Mouse (Mus musculus) lung, embryonic 16.5 days (tissue): ENCODE measurements at regions not wholly inside any gene's neighbourhood (a gene's known extent, or its start where the extent isn't known, plus 50 kb on each side); places are given as distances from the start of the nearest gene placed in this dataset.

ENCODE experiments used
- ATAC-seq: fragments of 200-750 bp; cut with Nextera tagmentation; 2 replicates; pipeline ENCODE4 v1.8.0; 2017; ENCODE audit warnings: low read depth, mild to moderate bottlenecking, moderate library complexity
- H3K27ac ChIP-seq: fragments of 300-500 bp; sonication (generic); 2 replicates; pipeline ENCODE4 v1.5.1; 2014; ENCODE audit warnings: mild to moderate bottlenecking, control low read depth, low read length
- H3K27me3 ChIP-seq: fragments of 300-500 bp; sonication (generic); 2 replicates; pipeline ENCODE4 v1.6.1; 2014; ENCODE audit warnings: low read depth, low read length, mixed read lengths; ENCODE audit not compliant: control insufficient read depth, insufficient read depth
- H3K36me3 ChIP-seq: fragments of 300-500 bp; sonication (generic); 2 replicates; pipeline ENCODE4 v1.6.1; 2014; ENCODE audit warnings: low read length; ENCODE audit not compliant: control insufficient read depth, insufficient read depth
- H3K4me1 ChIP-seq: fragments of 300-500 bp; sonication (generic); replicated peaks from 2 replicates; pipeline ENCODE4 v1.6.1; 2014; ENCODE audit warnings: low read length, mixed read lengths; ENCODE audit not compliant: control insufficient read depth, insufficient read depth
- H3K4me2 ChIP-seq: fragments of 300-500 bp; sonication (generic); 2 replicates; pipeline ENCODE4 v1.6.1; 2014; ENCODE audit warnings: low read depth, low read length, control low read depth
- H3K4me3 ChIP-seq: fragments of 300-500 bp; sonication (generic); 2 replicates; pipeline ENCODE4 v1.5.1; 2014; ENCODE audit warnings: mild to moderate bottlenecking, low read length, control low read depth
- H3K9ac ChIP-seq: fragments of 300-500 bp; sonication (generic); 2 replicates; pipeline ENCODE4 v1.6.1; 2014; ENCODE audit warnings: low read length, control low read depth
- H3K9me3 ChIP-seq: fragments of 300-500 bp; sonication (generic); 2 replicates; pipeline ENCODE4 v1.6.1; 2016; ENCODE audit warnings: low read length; ENCODE audit not compliant: control insufficient read depth
- WGBS: fragments of 180-500 bp; shearing (Covaris S2); extraction: QIAGEN DNeasy Blood & Tissue Kit; methylation state at CpG from one replicate; pipeline ENCODE4 v1.1.7; 2014; 5-methylcytosine and 5-hydroxymethylcytosine counted together

DNA sequence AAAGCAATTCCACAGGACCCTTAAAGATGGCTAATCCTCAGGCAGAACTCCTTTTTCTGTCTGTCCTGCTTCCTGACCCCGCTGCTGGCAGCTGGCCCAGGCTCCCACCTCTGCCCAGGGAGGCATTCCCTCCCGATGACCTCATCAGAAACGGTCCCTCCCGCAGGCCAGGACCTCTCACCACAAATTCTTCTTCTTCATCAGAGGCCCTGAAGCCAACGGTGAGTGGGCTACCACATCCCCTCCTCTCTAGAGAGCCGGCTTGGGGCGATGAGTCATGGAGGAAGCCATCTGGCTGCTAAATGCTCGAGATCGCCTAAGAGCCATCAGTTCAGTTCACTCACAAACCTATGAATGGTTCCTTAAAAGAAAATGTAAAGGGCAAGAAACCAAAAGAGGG lies 56.7 kb upstream of the Tpm1 start:
- no peak overlapping the region for H3K4me3 ChIP-seq
- H3K4me2 ChIP-seq, result no peak overlapping the region
- peak; percentile 70 for ATAC-seq
- H3K9me3 ChIP-seq, result no peaks in the 10 kb centered on the region
- WGBS, result 6% methylated on average over 9 of the region's 9 CpGs
- peak overlapping the region; percentile 76 for H3K27ac ChIP-seq
- 0 out of 2 replicates have a peak overlapping the region, but pooled peaks have one; percentile 3 for H3K9ac ChIP-seq
- peaks cover 24% of the 10 kb centered on the region for H3K4me1 ChIP-seq
- no peaks in the 10 kb centered on the region for H3K27me3 ChIP-seq
- H3K36me3 ChIP-seq, result no peaks in the 10 kb centered on the region

DNA sequence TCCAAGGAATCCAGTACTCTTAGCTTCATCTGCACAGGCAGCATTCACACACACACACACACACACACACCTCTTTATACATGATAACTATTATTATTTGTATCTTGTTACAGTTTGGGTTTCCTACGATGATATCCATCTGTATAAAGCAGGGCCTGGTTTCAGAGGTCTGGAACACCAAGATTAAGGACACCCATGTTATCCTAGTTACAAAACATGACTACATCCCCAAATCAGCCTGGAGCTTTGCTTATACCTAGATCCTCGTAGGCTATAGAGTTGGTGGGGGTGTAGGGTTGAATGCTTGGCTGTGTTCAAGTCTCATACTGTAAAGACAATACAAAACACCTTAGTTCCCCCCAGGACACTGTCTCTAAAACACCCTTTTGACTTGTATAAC lies 56.0 kb upstream of the Tpm1 start:
- no peak overlapping the region for H3K27ac ChIP-seq
- no peak overlapping the region for H3K9ac ChIP-seq
- peaks cover 24% of the 10 kb centered on the region for H3K4me1 ChIP-seq
- 73% methylated on average over 2 of the region's 2 CpGs for WGBS
- no peak overlapping the region for H3K4me2 ChIP-seq
- H3K9me3 ChIP-seq, result no peaks in the 10 kb centered on the region
- no peak overlapping the region for H3K4me3 ChIP-seq
- ATAC-seq, result no peak
- H3K36me3 ChIP-seq, result no peaks in the 10 kb centered on the region
- H3K27me3 ChIP-seq, result no peaks in the 10 kb centered on the region

DNA sequence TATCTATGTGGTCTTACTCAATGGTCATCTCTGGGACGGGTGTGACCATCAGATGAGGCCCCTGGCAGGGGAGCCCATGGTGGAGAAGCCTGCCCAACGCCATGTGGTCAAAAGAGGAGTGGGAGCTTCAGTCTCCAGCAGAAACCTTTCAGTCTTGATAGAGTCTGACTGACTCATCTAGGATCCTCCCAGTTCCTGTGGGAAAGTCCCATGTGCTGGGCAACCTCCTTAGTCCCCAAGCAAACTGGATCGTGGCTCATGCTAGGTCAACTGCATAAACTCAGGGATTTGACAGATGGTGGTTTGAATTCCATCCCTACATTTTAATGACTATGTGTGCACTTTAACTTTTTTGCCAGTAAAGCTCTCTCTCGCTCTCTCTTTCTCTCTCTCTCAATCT lies 55.4 kb upstream of the Tpm1 start:
- no peaks in the 10 kb centered on the region for H3K27me3 ChIP-seq
- WGBS, result 61% methylated on average over 4 of the region's 4 CpGs
- H3K4me3 ChIP-seq, result no peak overlapping the region
- H3K4me2 ChIP-seq, result no peak overlapping the region
- H3K9me3 ChIP-seq, result no peaks in the 10 kb centered on the region
- ATAC-seq, result no peak
- no peak overlapping the region for H3K9ac ChIP-seq
- H3K4me1 ChIP-seq, result peaks cover 24% of the 10 kb centered on the region
- H3K36me3 ChIP-seq, result no peaks in the 10 kb centered on the region
- no peak overlapping the region for H3K27ac ChIP-seq

DNA sequence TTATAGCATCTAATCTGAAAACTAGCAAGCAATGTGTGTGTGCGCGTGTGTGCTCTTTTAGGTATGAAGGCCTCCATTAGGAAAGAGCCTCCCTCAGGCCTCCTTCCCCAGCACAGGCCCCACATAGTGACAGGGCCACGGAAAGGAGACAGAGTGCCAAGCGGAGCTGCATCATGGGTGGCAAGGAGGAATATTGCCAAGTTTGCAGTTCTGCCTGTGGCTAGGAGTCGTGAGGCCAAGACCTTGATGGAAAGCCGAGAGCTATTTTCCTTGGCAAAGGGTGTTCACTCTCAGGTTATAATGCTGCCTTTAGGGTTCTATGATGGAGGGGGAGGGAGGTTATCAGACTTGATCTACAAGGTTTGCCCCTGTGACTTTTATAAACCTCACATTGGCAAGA lies 53.4 kb upstream of the Tpm1 start:
- no peak for ATAC-seq
- peaks cover 16% of the 10 kb centered on the region for H3K4me1 ChIP-seq
- no peak overlapping the region for H3K4me3 ChIP-seq
- no peak overlapping the region for H3K27ac ChIP-seq
- no peak overlapping the region for H3K9ac ChIP-seq
- H3K27me3 ChIP-seq, result no peaks in the 10 kb centered on the region
- no peaks in the 10 kb centered on the region for H3K36me3 ChIP-seq
- WGBS, result 45% methylated on average over 6 of the region's 6 CpGs
- no peak overlapping the region for H3K4me2 ChIP-seq
- H3K9me3 ChIP-seq, result no peaks in the 10 kb centered on the region

DNA sequence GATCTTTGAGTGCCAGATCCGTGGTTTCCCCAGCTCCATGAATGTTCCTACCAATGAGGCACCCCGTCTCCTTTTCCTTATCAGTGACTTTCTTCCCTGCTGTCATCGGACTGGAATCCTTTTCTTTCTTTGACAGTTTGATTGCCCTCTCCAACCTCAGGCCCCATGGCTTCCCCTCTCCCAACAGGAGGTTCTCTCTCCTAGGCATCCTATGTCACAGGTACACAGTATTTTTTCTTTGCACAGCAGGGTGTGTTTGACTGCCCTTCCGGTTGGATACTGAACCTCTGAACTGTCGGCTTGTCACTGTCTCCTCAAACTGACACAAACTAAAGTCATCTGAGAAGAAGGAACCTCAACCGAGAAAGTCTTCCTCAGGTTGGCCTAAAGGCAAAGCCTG lies 50.3 kb upstream of the Tpm1 start:
- H3K4me1 ChIP-seq, result 0 out of 2 replicates have a peak, but pooled peaks cover 2% of the 10 kb centered on the region
- no peaks in the 10 kb centered on the region for H3K9me3 ChIP-seq
- no peak overlapping the region for H3K4me3 ChIP-seq
- no peak overlapping the region for H3K27ac ChIP-seq
- no peaks in the 10 kb centered on the region for H3K36me3 ChIP-seq
- WGBS, result 48% methylated on average over 6 of the region's 6 CpGs
- no peaks in the 10 kb centered on the region for H3K27me3 ChIP-seq
- ATAC-seq, result no peak
- no peak overlapping the region for H3K4me2 ChIP-seq
- no peak overlapping the region for H3K9ac ChIP-seq
